Mouse (Mus musculus): ENCODE measurements at regions not wholly inside any gene's neighbourhood (a gene's known extent, or its start where the extent isn't known, plus 50 kb on each side); places are given as distances from the start of the nearest gene placed in this dataset.

DNA sequence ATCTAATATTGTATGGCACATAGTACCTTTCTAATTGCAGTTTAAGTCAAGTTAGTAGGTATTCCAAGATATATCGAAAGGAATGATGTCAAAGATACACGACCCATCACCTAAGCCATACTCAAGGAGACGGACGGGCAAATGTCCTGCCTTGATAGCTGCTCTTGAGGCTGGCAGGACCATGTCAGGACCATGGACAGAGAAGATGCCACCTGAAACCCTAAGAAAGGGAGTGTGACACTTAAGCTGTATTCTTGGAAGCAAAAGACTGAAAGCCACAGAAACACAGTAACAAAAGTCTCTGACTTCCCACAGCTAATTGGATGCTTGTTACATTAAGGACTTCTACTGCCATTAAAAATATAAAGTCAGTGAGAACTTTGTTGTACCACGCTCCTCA lies 326.7 kb upstream of the Onecut1 start:
- no peak overlapping the region for H3K27ac ChIP-seq (ENCODE audit: control insufficient read depth, insufficient read depth, low read depth, low read length, poor library complexity)
- no peak overlapping the region for H3K4me3 ChIP-seq (replicated peaks; ENCODE audit: control insufficient read depth, low read depth, low read length)
- H3K4me1 ChIP-seq (ENCODE audit: control insufficient read depth, insufficient read depth, low read length): no peaks in the 10 kb centered on the region
- TF ChIP-seq CTCF (IDR thresholded peaks at IDR 0.05; ENCODE audit: control insufficient read depth, insufficient read depth, low read length) (no peak), POLR2A (IDR thresholded peaks at IDR 0.05; ENCODE audit: borderline replicate concordance, control insufficient read depth, low read depth, low read length) (no peak)
- 63% methylated on average over 5 of the region's 5 CpGs for WGBS

DNA sequence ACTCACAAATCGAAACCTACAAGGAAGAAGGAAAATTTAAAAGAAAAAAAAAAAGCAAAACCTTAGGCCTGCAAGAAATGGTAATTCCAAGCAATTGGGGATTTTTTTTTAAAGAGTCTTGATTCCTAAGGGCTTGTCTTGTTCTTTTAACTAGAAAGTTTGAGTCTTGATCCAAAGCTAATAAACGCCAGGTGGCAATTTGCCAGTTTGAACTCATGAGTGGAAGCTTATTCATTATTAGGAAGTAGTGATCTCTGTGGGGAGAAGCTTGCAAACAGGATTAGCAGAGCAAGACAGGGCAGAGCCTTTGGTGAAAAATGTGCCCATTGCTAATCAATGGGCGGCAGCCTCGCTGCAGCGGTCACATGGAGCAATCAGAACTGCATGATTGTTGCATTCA lies 305.6 kb upstream of the Onecut1 start:
- TF ChIP-seq CTCF (IDR thresholded peaks at IDR 0.05; ENCODE audit: control insufficient read depth, insufficient read depth, low read length) (no peak), POLR2A (IDR thresholded peaks at IDR 0.05; ENCODE audit: borderline replicate concordance, control insufficient read depth, low read depth, low read length) (no peak)
- Histone ChIP-seq H3K4me3 (replicated peaks; ENCODE audit: control insufficient read depth, low read depth, low read length) (no peak overlapping the region), H3K4me1 (ENCODE audit: control insufficient read depth, insufficient read depth, low read length) (no peaks in the 10 kb centered on the region), H3K27ac (ENCODE audit: control insufficient read depth, insufficient read depth, low read depth, low read length, poor library complexity) (no peak overlapping the region)
- WGBS: 76% methylated on average over 5 of the region's 5 CpGs

DNA sequence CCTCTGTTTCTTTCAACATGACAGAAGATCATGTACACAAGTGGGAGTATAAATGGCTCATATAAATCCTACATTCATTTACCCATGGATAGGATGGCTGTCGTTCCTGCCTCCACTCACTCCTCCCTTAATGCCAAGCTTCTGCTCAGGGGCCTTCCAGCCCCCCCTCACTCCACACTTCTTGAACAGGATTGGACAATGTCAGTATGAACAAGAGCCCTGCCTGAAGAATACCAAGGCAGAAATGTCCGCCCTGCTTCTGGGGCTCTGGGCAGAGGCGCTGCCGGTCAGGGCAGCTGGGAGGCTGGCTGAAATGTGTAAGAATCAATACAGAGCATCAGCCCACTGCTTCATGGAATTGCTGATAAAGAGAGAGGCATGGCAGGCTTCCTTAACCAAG lies 269.0 kb upstream of the Onecut1 start:
- WGBS: 87% methylated on average over 4 of the region's 4 CpGs
- H3K27ac ChIP-seq (ENCODE audit: control insufficient read depth, insufficient read depth, low read depth, low read length, poor library complexity): no peak overlapping the region
- TF ChIP-seq POLR2A (IDR thresholded peaks at IDR 0.05; ENCODE audit: borderline replicate concordance, control insufficient read depth, low read depth, low read length) (no peak), CTCF (IDR thresholded peaks at IDR 0.05; ENCODE audit: control insufficient read depth, insufficient read depth, low read length) (no peak)

DNA sequence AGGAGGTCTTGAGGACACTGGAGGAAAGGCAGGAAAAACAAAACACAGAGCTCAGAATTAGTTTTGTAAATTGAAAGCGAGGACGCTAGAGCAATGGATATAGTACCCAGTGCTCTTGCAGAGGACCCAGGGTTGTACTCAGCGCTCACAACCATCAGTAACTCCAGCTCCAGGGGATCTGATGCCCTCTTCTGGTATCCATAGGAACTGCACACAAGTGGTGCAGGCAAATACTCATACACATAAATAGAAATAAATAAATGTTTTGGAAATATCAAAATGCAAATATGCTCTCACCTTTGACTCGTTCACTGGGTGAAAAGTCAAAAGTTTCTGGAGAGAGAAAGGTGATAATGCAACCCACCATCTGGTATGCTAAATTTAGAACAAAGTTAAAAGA lies 267.8 kb upstream of the Onecut1 start:
- TF ChIP-seq POLR2A (IDR thresholded peaks at IDR 0.05; ENCODE audit: borderline replicate concordance, control insufficient read depth, low read depth, low read length) (no peak), CTCF (IDR thresholded peaks at IDR 0.05; ENCODE audit: control insufficient read depth, insufficient read depth, low read length) (no peak)
- no peak overlapping the region for H3K27ac ChIP-seq (ENCODE audit: control insufficient read depth, insufficient read depth, low read depth, low read length, poor library complexity)
- no peaks in the 10 kb centered on the region for H3K4me1 ChIP-seq (ENCODE audit: control insufficient read depth, insufficient read depth, low read length)
- no peak overlapping the region for H3K4me3 ChIP-seq (replicated peaks; ENCODE audit: control insufficient read depth, low read depth, low read length)
- 74% methylated on average over 4 of the region's 4 CpGs for WGBS

More for the DNA sequence above, 269.0 kb upstream of the Onecut1 start:
- H3K4me3 ChIP-seq (replicated peaks; ENCODE audit: control insufficient read depth, low read depth, low read length): no peak overlapping the region
- H3K4me1 ChIP-seq (ENCODE audit: control insufficient read depth, insufficient read depth, low read length): no peaks in the 10 kb centered on the region

DNA sequence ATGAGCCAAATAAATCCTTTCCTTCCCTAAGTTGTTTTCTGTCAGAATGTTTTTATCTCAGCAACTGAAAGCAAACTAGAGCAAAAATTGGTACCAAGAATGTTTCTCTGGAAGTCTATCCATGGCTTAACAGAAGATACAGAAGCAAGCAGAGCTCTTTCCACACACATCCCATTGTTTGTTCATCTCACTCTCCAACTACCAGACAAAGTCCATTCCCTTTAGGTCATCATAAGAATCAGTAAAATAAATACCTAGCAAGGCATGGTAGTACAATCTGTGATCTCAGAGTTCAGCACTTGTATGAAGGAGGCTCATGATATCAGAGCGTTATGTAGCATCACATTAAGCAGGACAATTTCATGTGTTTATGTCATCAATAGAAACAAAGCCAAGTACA lies 257.3 kb upstream of the Onecut1 start:
- TF ChIP-seq CTCF (IDR thresholded peaks at IDR 0.05; ENCODE audit: control insufficient read depth, insufficient read depth, low read length) (no peak), POLR2A (IDR thresholded peaks at IDR 0.05; ENCODE audit: borderline replicate concordance, control insufficient read depth, low read depth, low read length) (no peak)
- H3K4me3 ChIP-seq (replicated peaks; ENCODE audit: control insufficient read depth, low read depth, low read length): no peak overlapping the region
- no peaks in the 10 kb centered on the region for H3K4me1 ChIP-seq (ENCODE audit: control insufficient read depth, insufficient read depth, low read length)
- WGBS: 83% methylated on average over 1 of the region's 1 CpGs
- no peak overlapping the region for H3K27ac ChIP-seq (ENCODE audit: control insufficient read depth, insufficient read depth, low read depth, low read length, poor library complexity)

DNA sequence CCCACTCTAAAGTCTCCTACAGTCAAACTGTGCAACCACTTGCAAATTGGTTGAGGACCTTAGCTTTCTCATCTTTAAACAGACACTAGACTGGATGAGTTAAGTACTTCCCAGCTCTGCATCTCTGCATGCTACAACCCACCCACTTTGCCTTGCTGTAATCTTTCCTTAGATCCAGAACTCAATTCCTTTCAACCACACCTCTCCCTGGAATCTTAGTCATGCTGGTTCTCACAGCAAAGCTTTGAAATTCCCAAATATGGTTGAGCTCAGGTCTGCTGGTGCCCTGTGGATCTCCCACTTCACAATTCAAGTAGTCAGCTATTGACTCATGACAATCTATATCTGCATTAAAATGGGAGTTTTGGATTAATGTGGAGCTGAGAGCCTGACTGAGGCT lies 239.8 kb upstream of the Onecut1 start:
- no peak overlapping the region for H3K4me3 ChIP-seq (replicated peaks; ENCODE audit: control insufficient read depth, low read depth, low read length)
- H3K4me1 ChIP-seq (ENCODE audit: control insufficient read depth, insufficient read depth, low read length): no peaks in the 10 kb centered on the region
- no peak for TF ChIP-seq POLR2A (IDR thresholded peaks at IDR 0.05; ENCODE audit: borderline replicate concordance, control insufficient read depth, low read depth, low read length)
- TF ChIP-seq CTCF (IDR thresholded peaks at IDR 0.05; ENCODE audit: control insufficient read depth, insufficient read depth, low read length): no peak
- H3K27ac ChIP-seq (ENCODE audit: control insufficient read depth, insufficient read depth, low read depth, low read length, poor library complexity): no peak overlapping the region

DNA sequence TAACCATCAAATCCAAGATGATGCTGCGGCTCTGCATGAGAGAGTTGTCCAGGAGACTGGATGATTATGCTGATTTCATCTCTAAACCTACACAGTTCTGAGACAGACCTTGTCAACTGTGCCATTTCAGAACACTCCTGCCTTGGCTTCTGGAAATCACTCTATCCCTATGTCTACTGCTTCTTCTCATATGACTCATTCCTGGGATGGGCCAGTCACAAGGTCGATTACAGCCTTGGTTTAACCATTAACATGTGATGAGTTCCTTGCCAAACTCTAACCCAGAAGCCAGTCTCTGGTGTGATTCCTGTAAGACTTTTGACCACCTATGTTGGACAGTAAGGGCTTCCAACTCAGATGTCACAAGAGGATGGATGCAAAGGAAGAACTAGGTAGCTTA lies 216.3 kb upstream of the Onecut1 start:
- TF ChIP-seq CTCF (IDR thresholded peaks at IDR 0.05; ENCODE audit: control insufficient read depth, insufficient read depth, low read length) (no peak), POLR2A (IDR thresholded peaks at IDR 0.05; ENCODE audit: borderline replicate concordance, control insufficient read depth, low read depth, low read length) (no peak)
- no peaks in the 10 kb centered on the region for H3K4me1 ChIP-seq (ENCODE audit: control insufficient read depth, insufficient read depth, low read length)
- WGBS: 75% methylated on average over 2 of the region's 2 CpGs
- H3K27ac ChIP-seq (ENCODE audit: control insufficient read depth, insufficient read depth, low read depth, low read length, poor library complexity): no peak overlapping the region
- H3K4me3 ChIP-seq (replicated peaks; ENCODE audit: control insufficient read depth, low read depth, low read length): no peak overlapping the region

DNA sequence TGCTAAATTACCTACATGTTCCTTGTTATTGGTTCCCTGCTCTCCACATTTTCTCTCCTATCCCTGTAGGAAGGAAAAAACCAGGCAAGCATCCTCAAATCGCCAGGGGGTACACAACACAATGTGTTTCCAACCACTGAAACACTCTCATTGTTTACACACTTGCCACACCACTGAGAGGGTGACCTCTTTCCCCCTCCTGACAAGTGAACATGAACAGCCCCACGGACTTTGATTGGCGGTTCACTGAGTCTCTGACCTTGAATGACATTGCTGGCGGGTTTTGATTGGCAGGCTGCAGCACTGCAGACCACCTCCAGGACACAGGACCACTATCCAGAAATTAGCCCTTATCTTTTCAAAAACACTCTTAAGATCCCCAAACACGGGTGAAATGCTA lies 211.7 kb upstream of the Onecut1 start:
- no peak overlapping the region for H3K27ac ChIP-seq (ENCODE audit: control insufficient read depth, insufficient read depth, low read depth, low read length, poor library complexity)
- no peaks in the 10 kb centered on the region for H3K4me1 ChIP-seq (ENCODE audit: control insufficient read depth, insufficient read depth, low read length)
- H3K4me3 ChIP-seq (replicated peaks; ENCODE audit: control insufficient read depth, low read depth, low read length): no peak overlapping the region
- TF ChIP-seq POLR2A (IDR thresholded peaks at IDR 0.05; ENCODE audit: borderline replicate concordance, control insufficient read depth, low read depth, low read length): no peak
- no peak for TF ChIP-seq CTCF (IDR thresholded peaks at IDR 0.05; ENCODE audit: control insufficient read depth, insufficient read depth, low read length)
- WGBS: 61% methylated on average over 5 of the region's 5 CpGs

DNA sequence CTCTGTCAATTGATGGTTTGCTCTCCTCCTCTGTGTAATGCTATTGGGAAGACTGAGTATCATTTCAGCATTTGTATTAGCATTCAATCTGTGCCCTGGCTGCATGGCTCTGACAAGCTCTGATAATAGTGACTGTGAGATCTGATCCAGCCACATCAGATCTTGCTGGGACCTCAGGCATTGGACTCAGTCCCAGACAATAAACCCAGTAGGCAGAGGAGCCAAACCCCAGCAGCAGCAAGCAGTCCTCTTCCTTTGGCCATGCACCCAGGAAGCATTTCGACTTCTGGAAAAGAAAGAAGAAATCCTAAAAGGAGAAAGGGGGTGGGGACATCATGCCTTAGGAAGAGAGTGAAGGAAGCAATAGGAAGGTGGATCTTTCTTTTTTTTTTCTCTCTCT lies 205.8 kb upstream of the Onecut1 start:
- Histone ChIP-seq H3K4me3 (replicated peaks; ENCODE audit: control insufficient read depth, low read depth, low read length) (no peak overlapping the region), H3K4me1 (ENCODE audit: control insufficient read depth, insufficient read depth, low read length) (no peaks in the 10 kb centered on the region), H3K27ac (ENCODE audit: control insufficient read depth, insufficient read depth, low read depth, low read length, poor library complexity) (no peak overlapping the region)
- 52% methylated on average over 1 of the region's 1 CpGs for WGBS
- TF ChIP-seq CTCF (IDR thresholded peaks at IDR 0.05; ENCODE audit: control insufficient read depth, insufficient read depth, low read length) (no peak), POLR2A (IDR thresholded peaks at IDR 0.05; ENCODE audit: borderline replicate concordance, control insufficient read depth, low read depth, low read length) (no peak)

All from bone marrow, adult 2 months (tissue).